Mouse (Mus musculus) brain, embryonic 14.5 days (tissue): ENCODE measurements at regions not wholly inside any gene's neighbourhood (a gene's known extent, or its start where the extent isn't known, plus 50 kb on each side); places are given as distances from the start of the nearest gene placed in this dataset.

Source experiments
- CTCF ChIP-seq: fragments of 200-500 bp; IDR thresholded peaks from 2 replicates; pipeline ENCODE4 v1.5.1; 2012; ENCODE audit warnings: inconsistent platforms, mild to moderate bottlenecking, moderate library complexity, borderline replicate concordance; ENCODE audit not compliant: insufficient read depth, insufficient read length; ENCODE audit errors: extremely low read depth
- POLR2A ChIP-seq: fragments of 200-500 bp; IDR thresholded peaks from 2 replicates; pipeline ENCODE4 v1.6.1; 2012; ENCODE audit warnings: mild to moderate bottlenecking, inconsistent platforms, borderline replicate concordance; ENCODE audit not compliant: poor library complexity, insufficient read depth, insufficient read length, severe bottlenecking; ENCODE audit errors: extremely low read depth

DNA sequence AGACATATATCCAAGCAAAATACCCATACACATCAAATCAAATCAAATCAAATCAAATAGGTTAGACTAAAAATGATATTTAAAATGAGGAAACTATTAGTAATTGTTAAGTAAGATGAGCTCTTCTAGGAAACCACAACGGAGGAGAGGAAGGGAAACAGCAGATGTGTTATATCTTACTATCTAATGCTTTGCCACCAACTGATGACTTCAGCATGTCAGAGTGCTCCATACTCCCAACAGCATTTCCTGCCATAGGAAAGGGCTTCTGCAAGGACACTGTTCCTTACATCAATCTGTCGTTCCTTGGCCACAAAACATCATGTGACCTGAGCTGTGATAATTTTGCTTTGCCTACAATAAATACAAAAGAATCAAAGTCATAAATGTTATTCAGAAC lies 221.8 kb upstream of the Slc24a2 start:
- no peak for TF ChIP-seq POLR2A
- no peak for TF ChIP-seq CTCF
